Mouse (Mus musculus): ENCODE data around the gene Nlrp4e. TPM values are rescaled to one million over a fixed set of nuclear protein-coding genes. Genes with fewer than 3 reads are reported as not detected.
"Not testable (repeated sequence)": the region's sequence is repeated elsewhere in the genome, so short reads cannot be mapped to it uniquely, and the experiment has no call there.

Gene Nlrp4e
- not detected for total RNA-seq (2021)

DNA sequence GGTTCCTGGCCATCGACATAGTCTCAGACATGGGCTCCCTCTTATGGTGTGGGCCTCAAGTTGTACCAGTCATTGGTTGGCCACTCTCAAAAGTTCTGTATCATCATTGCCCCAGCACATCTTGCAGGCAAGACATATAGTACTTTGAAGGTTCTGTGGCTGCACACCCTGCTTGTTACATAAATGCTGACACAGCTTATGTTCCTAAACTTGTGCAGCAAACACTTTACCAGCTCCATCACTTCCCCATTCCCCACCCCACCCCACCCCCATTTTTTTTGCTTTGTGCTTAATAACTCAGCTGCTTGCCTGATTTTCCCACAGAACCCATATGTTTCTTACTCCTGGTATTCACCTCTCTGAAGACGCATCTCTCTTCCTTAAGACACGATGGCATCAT is at the start of gene Nlrp4e:
Gene Nlrp4e, plus strand, starts transcription at position 301 of the 400 bp plus-strand sequence.
- intact Hi-C loops (cut with DNase I); DNase-seq (ENCODE audit: extremely low spot score in 1 of 2, low spot score in 2 of 2): not testable (repeated sequence)

DNA sequence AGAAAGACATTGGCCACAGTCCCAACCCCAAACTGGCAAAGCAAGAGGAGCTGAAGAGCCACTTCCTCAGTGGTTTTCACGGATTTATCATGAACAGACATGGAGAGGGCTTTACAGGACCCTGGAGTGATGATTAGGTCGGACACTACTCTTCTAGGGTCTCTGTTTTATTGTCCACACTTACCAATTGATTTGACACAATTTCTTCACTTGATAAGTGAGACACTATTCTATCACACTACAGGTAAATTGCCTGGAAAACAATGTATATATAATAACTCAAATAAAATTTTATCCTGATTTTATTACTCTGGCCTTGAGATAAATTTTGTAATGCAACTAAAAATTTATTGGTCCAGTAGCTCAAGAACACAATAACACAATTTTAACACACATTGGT is 49.4 kb upstream of the Nlrp4e start, which contains the start of gene Vmn1r166:
Gene Vmn1r166, minus strand, starts transcription at position 101 of the 400 bp plus-strand sequence.
- intact Hi-C loops (cut with DNase I): not testable (repeated sequence)

DNA sequence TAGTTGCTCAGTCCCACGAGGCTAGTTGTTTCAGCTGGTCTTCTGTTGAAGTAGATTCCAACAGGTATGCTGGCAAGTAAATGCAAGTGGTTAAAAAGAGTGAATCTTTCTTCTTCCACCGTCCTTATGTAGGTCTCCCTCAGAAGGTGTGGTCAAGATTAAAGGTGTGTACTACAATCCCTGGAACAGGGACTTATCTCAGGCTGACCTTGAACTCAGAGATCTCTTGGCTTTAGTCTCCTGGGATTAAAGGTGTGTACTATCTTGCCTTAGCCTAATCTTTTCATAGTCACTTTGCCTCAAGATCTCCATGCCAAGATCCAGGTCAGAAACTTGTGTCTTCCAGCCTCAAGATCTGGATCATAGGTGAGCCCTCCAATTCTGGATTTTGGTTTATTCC is 22.2 kb upstream of the Nlrp4e start, which contains the start of gene Gm6902:
Gene Gm6902, minus strand, starts transcription at position 101 of the 400 bp plus-strand sequence.
- intact Hi-C loops (cut with DNase I); DNase-seq (ENCODE audit: extremely low spot score in 1 of 2, low spot score in 2 of 2): not testable (repeated sequence)

More for the DNA sequence above, 49.4 kb upstream of the Nlrp4e start, which contains the start of gene Vmn1r166:
- not testable (repeated sequence) for DNase-seq (ENCODE audit: extremely low spot score in 1 of 2, low spot score in 2 of 2)

DNA sequence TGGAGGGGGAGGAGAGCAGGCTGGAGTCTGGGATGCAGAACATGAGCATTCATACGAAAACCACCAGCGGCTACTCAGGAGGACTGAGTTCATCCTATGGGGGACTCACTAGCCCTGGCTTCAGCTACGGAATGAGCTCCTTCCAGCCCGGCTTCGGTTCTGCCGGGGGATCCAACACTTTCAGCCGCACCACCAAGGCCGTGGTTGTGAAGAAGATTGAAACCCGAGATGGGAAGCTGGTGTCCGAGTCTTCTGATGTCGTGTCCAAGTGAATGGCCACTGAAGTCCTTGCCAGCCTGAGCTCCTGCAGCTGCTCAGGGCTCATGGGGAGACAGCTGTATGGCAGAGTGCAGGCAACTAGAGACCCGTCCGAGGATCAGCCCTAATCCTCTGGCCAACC is 57.3 kb downstream of the Nlrp4e start:
- intact Hi-C loops (cut with DNase I); DNase-seq (ENCODE audit: extremely low spot score in 1 of 2, low spot score in 2 of 2): not testable (repeated sequence)

DNA sequence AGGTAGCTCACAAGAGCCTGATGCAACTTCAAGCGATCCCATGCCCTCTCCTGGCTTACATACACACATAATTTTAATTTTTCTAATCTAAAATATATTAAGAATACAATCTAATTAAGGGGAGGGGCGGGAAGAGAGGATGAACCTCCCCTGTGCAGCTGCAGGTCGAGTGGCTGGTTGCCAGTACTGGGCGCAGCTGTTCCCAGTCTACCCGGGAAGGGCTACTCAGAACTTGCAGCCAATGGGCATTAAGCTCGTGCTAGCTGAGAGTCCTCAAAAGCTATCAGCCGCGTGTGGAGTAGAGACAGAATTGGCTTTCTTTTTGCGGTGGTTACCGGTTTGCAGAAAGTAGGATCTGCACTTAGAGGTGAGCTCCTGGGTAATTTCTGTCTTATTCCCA is 84.6 kb downstream of the Nlrp4e start, which contains the start of gene Nlrp5:
Gene Nlrp5, plus strand, starts transcription at position 301 of the 400 bp plus-strand sequence.
- no peak for DNase-seq (ENCODE audit: extremely low spot score in 1 of 2, low spot score in 2 of 2)
- intact Hi-C loops (cut with DNase I): no loop called here

Small RNA genes lying within 50 kb of the gene (microRNA-seq; reads per million reads assigned to microRNA genes)
- gene Gm25196: not detected

Other genes starting within 250 kb of the Nlrp4e start
- not detected for gene Vmn1r163, start 245.7 kb upstream of the Nlrp4e start, total RNA-seq (2021)
- gene Gm8720, start 233.7 kb upstream of the Nlrp4e start, total RNA-seq (2021): not detected
- gene Gm10662, start 156.7 kb upstream of the Nlrp4e start, total RNA-seq (2021): not detected
- not detected for gene Vmn1r165, start 83.9 kb upstream of the Nlrp4e start, total RNA-seq (2021)
- gene Vmn1r166, start 49.5 kb upstream of the Nlrp4e start, total RNA-seq (2021): not detected
- gene Gm6902, start 22.3 kb upstream of the Nlrp4e start, total RNA-seq (2021): not detected
- not detected for gene Nlrp5, start 84.7 kb downstream of the Nlrp4e start, total RNA-seq (2021)
- gene Vmn1r167, start 206.0 kb downstream of the Nlrp4e start, total RNA-seq (2021): not detected
- not detected for gene Vmn1r168, start 238.5 kb downstream of the Nlrp4e start, total RNA-seq (2021)

Data from left cerebral cortex, postnatal 10 days (tissue).